Mouse (Mus musculus) embryonic facial prominence, embryonic 10.5 days (tissue): ENCODE data around the gene Dusp6. TPM values are rescaled to one million over a fixed set of nuclear protein-coding genes. Genes with fewer than 3 reads are reported as not detected.

Source experiments
- DNase-seq: peaks from one replicate; pipeline ENCODE4 v3.0.0-alpha.2; 2017; ENCODE audit warnings: low spot score
- H3K27ac ChIP-seq: fragments of 300-500 bp; sonication (generic); replicated peaks from 2 replicates; pipeline ENCODE4 v1.5.1; 2016; ENCODE audit warnings: mild to moderate bottlenecking
- H3K27me3 ChIP-seq: fragments of 300-500 bp; sonication (generic); replicated peaks from 2 replicates; pipeline ENCODE4 v1.6.1; 2016; ENCODE audit warnings: low read depth, mild to moderate bottlenecking; ENCODE audit not compliant: poor library complexity, severe bottlenecking
- H3K36me3 ChIP-seq: fragments of 300-500 bp; sonication (generic); replicated peaks from 2 replicates; pipeline ENCODE4 v1.6.1; 2016; ENCODE audit warnings: mild to moderate bottlenecking, moderate library complexity
- H3K4me1 ChIP-seq: fragments of 300-500 bp; sonication (generic); 2 replicates; pipeline ENCODE4 v1.6.1; 2016
- H3K4me3 ChIP-seq: fragments of 300-500 bp; sonication (generic); 2 replicates; pipeline ENCODE4 v1.5.1; 2016; ENCODE audit warnings: mild to moderate bottlenecking, moderate library complexity
- H3K9me3 ChIP-seq: fragments of 300-500 bp; sonication (generic); 2 replicates; pipeline ENCODE4 v1.6.1; 2016; ENCODE audit warnings: mild to moderate bottlenecking
- WGBS: fragments of 180-500 bp; shearing (Covaris S2); methylation state at CpG from one replicate; pipeline ENCODE4 v1.1.7; 2016; 5-methylcytosine and 5-hydroxymethylcytosine counted together
- polyA plus RNA-seq: library from polyadenylated mRNA; unstranded; fragments of >200 nt; fragmentation: Nextera tagmentation; extraction: Ambion mirVana; gene quantifications from 2 replicates; pipeline ENCODE4 v1.2.1, GENCODE M21; 2016

Dusp6 gene
- polyA plus RNA-seq, 1 experiment from 2014 or later: 131 TPM

- DNase-seq: peak; percentile 70
- H3K9me3 ChIP-seq: no peaks in the 10 kb centered on the region
- H3K4me3 ChIP-seq: peak overlapping the region; percentile 87; the same call in 1 of the 2 replicates
- WGBS: 27% methylated on average over 19 of the region's 19 CpGs
- H3K36me3 ChIP-seq: peaks cover 29% of the 10 kb centered on the region
- no peaks in the 10 kb centered on the region for H3K27me3 ChIP-seq
- H3K27ac ChIP-seq: peak overlapping the region; percentile 81
- H3K4me1 ChIP-seq: peaks cover 63% of the 10 kb centered on the region
Measured at GRCm38 (mm10) chr10:99268421-99269300, 5.6 kb downstream of the Dusp6 start.

GRCm38 (mm10) chr10:99269301-99269701 lies 6.3 kb downstream of the Dusp6 start:
- WGBS: 10% methylated on average over 4 of the region's 4 CpGs
- Histone ChIP-seq H3K9me3 (no peaks in the 10 kb centered on the region), H3K4me1 (peaks cover 63% of the 10 kb centered on the region), H3K27me3 (no peaks in the 10 kb centered on the region), H3K27ac (peak overlapping the region; percentile 81), H3K4me3 (peak overlapping the region; percentile 87; the same call in 1 of the 2 replicates), H3K36me3 (peaks cover 29% of the 10 kb centered on the region)
- DNase-seq: peak; percentile 69

- Histone ChIP-seq H3K27me3 (no peaks in the 10 kb centered on the region), H3K9me3 (no peaks in the 10 kb centered on the region), H3K4me1 (peaks cover 63% of the 10 kb centered on the region), H3K36me3 (peaks cover 29% of the 10 kb centered on the region), H3K4me3 (peak overlapping the region; percentile 87; the same call in 1 of the 2 replicates), H3K27ac (peak overlapping the region; percentile 81)
- WGBS: 54% methylated on average over 6 of the region's 6 CpGs
- DNase-seq: no peak
Measured at GRCm38 (mm10) chr10:99269704-99270103, 6.7 kb downstream of the Dusp6 start.

- no peaks in the 10 kb centered on the region for H3K9me3 ChIP-seq
- H3K36me3 ChIP-seq: peaks cover 28% of the 10 kb centered on the region
- H3K27me3 ChIP-seq: no peaks in the 10 kb centered on the region
- 41% methylated on average over 10 of the region's 10 CpGs for WGBS
- peak overlapping the region; percentile 70 for H3K27ac ChIP-seq
- H3K4me3 ChIP-seq: 0 out of 2 replicates have a peak overlapping the region, but pooled peaks have one; percentile 13
- peak; percentile 44 for DNase-seq
- H3K4me1 ChIP-seq: peaks cover 60% of the 10 kb centered on the region
Measured at GRCm38 (mm10) chr10:99270406-99270805, 7.4 kb downstream of the Dusp6 start.

GRCm38 (mm10) chr10:99271016-99271415 lies 8.0 kb downstream of the Dusp6 start:
- peak; percentile 22 for DNase-seq
- Histone ChIP-seq H3K27me3 (no peaks in the 10 kb centered on the region), H3K27ac (peak overlapping the region; percentile 70), H3K36me3 (peaks cover 22% of the 10 kb centered on the region), H3K4me3 (no peak overlapping the region), H3K9me3 (no peaks in the 10 kb centered on the region), H3K4me1 (peaks cover 54% of the 10 kb centered on the region)
- 74% methylated on average over 11 of the region's 11 CpGs for WGBS

- no peak overlapping the region for H3K27ac ChIP-seq
- H3K27me3 ChIP-seq: no peaks in the 10 kb centered on the region
- no peak for DNase-seq
- H3K4me3 ChIP-seq: no peak overlapping the region
- no peaks in the 10 kb centered on the region for H3K9me3 ChIP-seq
- H3K36me3 ChIP-seq: 0 out of 2 replicates have a peak, but pooled peaks cover 4% of the 10 kb centered on the region
- WGBS: 85% methylated on average over 12 of the region's 12 CpGs
- H3K4me1 ChIP-seq: peaks cover 34% of the 10 kb centered on the region
Measured at GRCm38 (mm10) chr10:99273006-99273405, 10.0 kb downstream of the Dusp6 start.

GRCm38 (mm10) chr10:99274640-99275039 lies 11.6 kb downstream of the Dusp6 start:
- Histone ChIP-seq H3K9me3 (no peaks in the 10 kb centered on the region), H3K36me3 (no peaks in the 10 kb centered on the region), H3K27ac (no peak overlapping the region), H3K27me3 (no peaks in the 10 kb centered on the region), H3K4me3 (no peak overlapping the region), H3K4me1 (peaks cover 18% of the 10 kb centered on the region)
- 90% methylated on average over 12 of the region's 12 CpGs for WGBS
- no peak for DNase-seq

- Histone ChIP-seq H3K27ac (no peak overlapping the region), H3K27me3 (no peaks in the 10 kb centered on the region), H3K36me3 (no peaks in the 10 kb centered on the region), H3K9me3 (no peaks in the 10 kb centered on the region), H3K4me1 (peaks cover 8% of the 10 kb centered on the region), H3K4me3 (no peak overlapping the region)
- 78% methylated on average over 22 of the region's 22 CpGs for WGBS
- DNase-seq: no peak
Measured at GRCm38 (mm10) chr10:99279067-99279880, 16.2 kb downstream of the Dusp6 start.

- Histone ChIP-seq H3K27me3 (no peaks in the 10 kb centered on the region), H3K4me1 (peaks cover 54% of the 10 kb centered on the region), H3K36me3 (no peaks in the 10 kb centered on the region), H3K4me3 (no peak overlapping the region), H3K9me3 (no peaks in the 10 kb centered on the region), H3K27ac (peak overlapping the region; percentile 77)
- peak; percentile 46 for DNase-seq
- WGBS: 80% methylated on average over 10 of the region's 10 CpGs
Measured at GRCm38 (mm10) chr10:99283981-99284385, 21.0 kb downstream of the Dusp6 start.

- Histone ChIP-seq H3K36me3 (no peaks in the 10 kb centered on the region), H3K4me3 (no peak overlapping the region), H3K27ac (peak overlapping the region; percentile 77), H3K9me3 (no peaks in the 10 kb centered on the region), H3K27me3 (no peaks in the 10 kb centered on the region), H3K4me1 (peaks cover 64% of the 10 kb centered on the region)
- 65% methylated on average over 9 of the region's 9 CpGs for WGBS
- DNase-seq: no peak
Measured at GRCm38 (mm10) chr10:99284918-99285317, 21.9 kb downstream of the Dusp6 start.

- Histone ChIP-seq H3K4me3 (no peak overlapping the region), H3K27ac (peak overlapping the region; percentile 77), H3K36me3 (no peaks in the 10 kb centered on the region), H3K4me1 (peaks cover 64% of the 10 kb centered on the region), H3K9me3 (no peaks in the 10 kb centered on the region), H3K27me3 (no peaks in the 10 kb centered on the region)
- DNase-seq: peak; percentile 71
- WGBS: 12% methylated on average over 8 of the region's 8 CpGs
Measured at GRCm38 (mm10) chr10:99285759-99286158, 22.7 kb downstream of the Dusp6 start.

- Histone ChIP-seq H3K27me3 (no peaks in the 10 kb centered on the region), H3K27ac (peak overlapping the region; percentile 77; the same call in 1 of the 2 replicates), H3K36me3 (no peaks in the 10 kb centered on the region), H3K9me3 (no peaks in the 10 kb centered on the region), H3K4me1 (peaks cover 64% of the 10 kb centered on the region), H3K4me3 (no peak overlapping the region)
- DNase-seq: no peak
- WGBS: 47% methylated on average over 7 of the region's 7 CpGs
Measured at GRCm38 (mm10) chr10:99286213-99286612, 23.2 kb downstream of the Dusp6 start.
